Mouse (Mus musculus) embryo, embryonic 11.5 days (tissue): Measurements from ENCODE around the gene Dhps.
A peak's percentile ranks its signal among the peaks of the same experiment; 100 is the strongest.

Experiments
- DNase-seq: peaks from one replicate; pipeline ENCODE4 v3.0.0-alpha.2; 2012; ENCODE audit warnings: low read depth, low spot score

The Dhps gene

GRCm38 (mm10) chr8:85071514-85072281 is at the start of gene Dhps:
TSS of gene Dhps (plus strand) at chr8:85071757.
- DNase-seq, result peak; percentile 83

GRCm38 (mm10) chr8:85023846-85024245 is 47.7 kb upstream of the Dhps start:
- no peak for DNase-seq

DNA sequence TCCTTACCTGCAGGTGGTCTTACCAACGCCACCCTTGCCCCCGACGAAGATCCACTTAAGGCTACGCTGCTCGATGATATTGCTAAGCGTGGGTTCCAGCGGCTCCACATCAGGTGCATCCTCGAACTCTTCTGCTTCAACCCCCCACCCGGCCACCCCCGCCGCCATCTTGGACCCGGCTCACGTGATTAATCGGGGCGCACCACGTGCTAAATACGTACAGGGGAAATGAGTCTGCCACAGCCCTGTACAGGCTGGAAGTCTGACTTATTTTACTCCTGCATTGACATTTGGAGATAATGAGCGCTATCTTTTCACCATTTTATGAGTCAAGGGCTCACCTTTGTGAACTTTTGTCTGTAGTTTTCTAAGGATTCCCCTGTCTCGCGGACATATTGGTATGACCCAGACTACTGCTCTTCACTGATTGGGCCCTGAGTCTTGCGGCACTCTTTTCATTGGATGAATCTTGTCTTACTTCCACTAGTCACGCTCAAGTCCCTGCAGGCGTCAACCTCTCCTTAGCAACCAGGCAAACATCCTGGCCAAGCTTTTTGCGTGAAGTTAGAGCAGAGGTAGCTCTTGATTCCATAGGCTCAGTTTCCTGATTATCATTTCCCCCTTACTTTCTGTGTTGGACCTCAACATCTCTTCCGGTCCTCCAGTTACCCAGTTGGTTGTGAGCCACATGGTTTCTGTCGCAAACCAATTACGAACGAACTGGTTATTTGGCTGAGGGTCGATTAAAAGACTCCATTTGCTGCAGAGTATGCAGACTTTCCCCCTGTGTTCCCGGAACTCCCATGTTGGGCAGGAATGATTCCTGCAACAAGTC is 46.2 kb upstream of the Dhps start, which contains the start of gene Asna1:
Gene Asna1, minus strand, starts transcription at position 184 of the 835 bp plus-strand sequence.
- peak; percentile 81 for DNase-seq

GRCm38 (mm10) chr8:85026670-85027515 is 44.7 kb upstream of the Dhps start, which contains the start of gene Trir:
TSS of gene Trir (plus strand) at chr8:85026823.
- DNase-seq, result peak; percentile 91

DNA sequence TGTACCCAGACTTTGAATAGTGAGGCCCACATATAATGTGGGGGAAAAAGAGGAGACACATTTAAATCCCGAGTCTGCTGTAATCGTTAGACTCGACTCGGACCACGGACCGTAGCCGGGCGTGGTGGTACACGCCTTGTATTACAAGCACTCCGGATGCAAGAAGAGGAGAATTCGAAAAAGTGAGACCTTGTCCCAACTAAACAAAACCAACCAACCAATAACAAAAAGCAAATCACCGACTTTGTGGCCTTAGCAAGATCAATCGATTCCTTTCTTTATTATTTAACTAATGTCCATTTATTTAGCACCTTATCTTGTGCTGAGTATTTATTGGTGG is 44.1 kb upstream of the Dhps start:
- DNase-seq, result no peak

DNA sequence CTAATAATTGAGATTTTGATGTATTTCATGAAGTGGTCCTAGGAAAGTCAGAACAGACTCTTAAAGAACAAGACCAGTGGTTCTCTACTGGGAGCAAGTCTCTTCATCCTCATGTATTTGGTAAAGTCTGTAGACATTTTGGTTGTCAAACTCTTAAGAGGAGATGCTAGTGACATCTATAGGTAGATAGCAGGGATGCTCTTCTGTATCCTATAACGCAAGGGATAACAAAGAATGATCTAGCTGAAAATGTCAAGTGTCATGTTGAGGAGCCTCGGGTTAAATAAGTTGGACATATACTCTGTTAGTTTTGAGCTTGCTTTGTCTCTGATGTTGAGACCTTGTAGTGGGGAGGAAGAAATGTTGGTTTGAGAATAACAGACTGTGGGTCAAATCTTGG is 43.6 kb upstream of the Dhps start:
- no peak for DNase-seq

GRCm38 (mm10) chr8:85029271-85029670 is 42.3 kb upstream of the Dhps start:
- no peak for DNase-seq

GRCm38 (mm10) chr8:85032622-85033311 is 38.8 kb upstream of the Dhps start:
- no peak for DNase-seq

- DNase-seq, result no peak
These were observed 37.7 kb upstream of the Dhps start for GRCm38 (mm10) chr8:85033867-85034266.

DNA sequence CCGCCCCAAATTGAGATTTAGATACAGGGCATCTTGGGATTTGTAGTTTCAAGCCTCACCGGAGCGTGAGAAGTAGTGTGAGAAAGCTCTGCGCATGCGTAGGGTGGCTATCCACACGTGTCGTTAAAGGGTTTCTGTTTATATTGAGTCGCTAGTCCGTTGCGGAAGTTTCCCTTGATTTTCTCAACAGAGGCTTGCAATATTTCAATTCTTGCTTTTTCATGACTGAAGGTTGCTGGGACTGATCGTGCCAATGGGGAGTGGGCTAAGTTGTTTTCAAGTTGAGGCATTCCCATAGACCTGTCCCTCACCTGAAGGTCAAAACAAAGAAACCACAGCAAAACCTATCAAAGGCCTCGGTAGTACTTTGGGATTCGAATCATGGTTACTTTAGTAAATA is 36.8 kb upstream of the Dhps start:
- no peak for DNase-seq

- DNase-seq, result no peak
These were observed 36.3 kb upstream of the Dhps start for GRCm38 (mm10) chr8:85035165-85035727.

DNA sequence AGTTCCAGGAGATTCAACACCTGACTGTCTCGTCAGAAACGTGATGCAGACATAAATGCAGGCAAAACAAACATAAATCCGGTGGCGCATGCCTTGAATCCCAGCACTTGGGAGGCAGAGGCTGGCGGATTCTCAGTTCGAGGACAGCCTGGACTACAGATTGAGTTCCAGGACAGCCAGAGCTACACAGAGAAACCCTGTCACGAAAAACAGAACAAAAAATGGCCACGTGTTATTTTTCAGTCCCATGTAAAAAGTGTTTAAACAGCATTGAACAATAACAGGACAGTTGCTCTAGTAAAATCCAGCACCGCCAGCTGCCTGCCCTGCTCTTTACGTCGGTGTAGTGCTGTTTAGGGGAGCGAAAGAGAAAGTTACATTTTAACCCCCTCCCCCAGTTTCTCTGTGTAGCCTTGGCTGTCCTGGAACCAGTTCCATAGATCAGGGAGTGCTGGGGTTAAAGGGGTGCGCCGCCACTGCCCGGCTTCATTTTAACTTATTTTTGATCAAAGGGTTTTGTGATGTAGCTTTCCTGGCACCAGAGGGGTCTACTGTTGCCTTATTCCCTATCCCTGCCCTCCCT is 35.7 kb upstream of the Dhps start:
- DNase-seq, result no peak

DNA sequence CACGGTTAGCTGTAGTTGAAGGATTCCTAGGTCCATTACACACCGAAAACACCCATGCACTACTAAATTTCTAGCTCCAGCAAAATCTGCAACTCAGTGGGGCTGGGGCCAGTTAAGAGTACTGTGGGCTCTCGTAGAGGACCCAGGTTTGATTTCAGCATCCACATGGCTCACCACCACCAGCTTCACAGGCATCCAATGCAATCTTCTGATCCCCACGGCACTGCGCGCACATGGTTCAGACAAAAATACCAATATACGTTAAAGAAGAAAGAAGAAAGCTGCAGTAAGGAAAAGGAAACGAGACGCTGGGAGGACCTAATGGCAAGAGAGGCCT is 35.2 kb upstream of the Dhps start:
- DNase-seq, result no peak

DNA sequence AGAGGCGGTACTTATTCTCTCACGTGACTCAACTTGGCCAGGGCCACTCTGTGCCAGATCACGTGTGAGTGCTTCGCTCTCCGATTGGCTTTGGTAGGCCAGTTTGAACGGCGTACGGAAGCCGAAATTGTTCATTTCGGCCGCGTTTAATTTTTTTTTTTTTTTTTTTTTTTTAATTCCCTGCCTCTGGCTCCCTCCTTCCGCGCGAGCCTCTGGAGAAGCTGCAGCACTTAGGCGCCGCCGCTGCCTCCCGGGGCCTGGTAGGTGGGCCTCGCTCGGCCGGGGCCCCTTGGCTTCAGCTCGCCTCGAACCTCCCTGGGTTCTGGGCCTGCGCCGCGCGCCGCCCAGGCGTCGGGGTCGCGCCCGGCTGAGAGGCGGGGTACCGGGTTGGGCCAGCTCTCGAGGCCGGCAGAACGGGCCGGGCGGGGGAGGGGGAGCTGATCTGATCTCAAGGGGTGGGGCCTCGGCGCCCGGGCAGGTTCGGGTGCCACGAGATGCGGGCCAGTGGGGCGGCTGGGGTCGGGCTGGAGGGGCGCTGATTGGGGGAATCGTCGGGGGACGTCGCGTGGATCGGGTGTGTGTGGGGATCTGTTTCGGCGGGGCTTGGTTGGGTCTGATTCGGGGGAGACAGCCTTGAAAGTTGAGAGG is 34.7 kb upstream of the Dhps start, which contains the start of gene Tnpo2:
Gene Tnpo2, plus strand, starts transcription at position 198 of the 648 bp plus-strand sequence.
- peak; percentile 88 for DNase-seq

- DNase-seq, result no peak
These were observed 34.2 kb upstream of the Dhps start for GRCm38 (mm10) chr8:85037366-85037680.

DNA sequence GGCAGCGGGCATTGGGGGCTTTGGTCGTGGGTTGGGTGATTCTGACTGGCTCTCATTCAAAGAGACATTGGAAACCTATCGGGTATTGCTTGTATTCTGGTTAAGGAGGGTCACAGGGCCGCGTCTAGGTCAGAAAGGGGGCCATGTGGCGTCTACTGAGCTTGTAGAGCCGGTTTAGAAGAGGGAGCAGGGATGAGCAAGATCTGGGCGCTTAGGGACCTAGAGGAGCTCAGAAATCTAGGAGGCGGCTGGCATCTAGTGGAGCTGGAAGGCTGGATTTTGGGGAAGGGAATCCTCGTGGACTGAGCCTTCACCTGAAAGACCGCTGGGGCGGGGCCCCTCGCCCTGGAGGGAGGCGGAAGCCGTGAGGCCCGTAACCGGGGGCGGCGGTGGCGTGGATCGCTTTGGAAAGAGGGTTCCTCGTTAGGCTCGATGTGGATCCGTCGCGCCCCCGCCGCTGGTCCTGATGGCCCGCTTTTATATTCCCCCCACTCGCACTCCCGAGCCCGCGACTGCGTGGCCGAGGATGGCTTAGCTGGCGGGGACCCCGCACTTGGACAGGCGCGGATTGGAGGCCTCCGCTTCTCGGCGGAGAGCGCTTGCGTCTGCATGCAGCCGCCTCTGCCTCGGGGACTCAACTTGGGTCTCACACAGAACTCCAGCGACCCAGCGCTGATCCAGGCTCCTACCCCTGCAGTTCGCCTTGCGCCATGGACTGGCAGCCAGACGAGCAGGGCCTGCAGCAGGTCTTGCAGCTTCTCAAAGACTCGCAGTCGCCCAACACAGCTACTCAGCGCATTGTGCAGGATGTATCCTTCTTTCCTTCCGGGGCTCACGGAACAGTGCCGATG is 33.7 kb upstream of the Dhps start:
- no peak for DNase-seq

- no peak for DNase-seq
These were observed 27.9 kb upstream of the Dhps start for GRCm38 (mm10) chr8:85043619-85044018.

DNA sequence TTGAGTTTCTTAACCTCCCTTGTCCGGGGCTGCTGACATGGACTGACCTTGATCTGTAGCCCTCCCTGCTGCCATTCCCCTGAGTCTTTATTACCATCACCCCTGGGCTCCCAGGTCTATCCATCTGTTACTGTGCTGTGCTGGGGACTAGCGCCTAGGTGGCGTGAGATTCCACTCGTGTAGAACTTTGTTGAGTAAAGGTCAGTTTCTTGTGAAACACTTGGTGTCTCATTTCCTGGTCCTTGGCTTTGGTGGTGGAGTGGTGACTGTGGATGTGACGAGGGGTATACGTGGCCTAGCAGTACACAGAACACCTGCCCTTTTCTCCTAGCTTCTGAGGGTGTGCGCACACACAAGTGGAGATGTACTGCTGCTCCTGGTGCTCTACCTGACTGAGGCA is 14.2 kb upstream of the Dhps start:
- DNase-seq, result no peak

DNA sequence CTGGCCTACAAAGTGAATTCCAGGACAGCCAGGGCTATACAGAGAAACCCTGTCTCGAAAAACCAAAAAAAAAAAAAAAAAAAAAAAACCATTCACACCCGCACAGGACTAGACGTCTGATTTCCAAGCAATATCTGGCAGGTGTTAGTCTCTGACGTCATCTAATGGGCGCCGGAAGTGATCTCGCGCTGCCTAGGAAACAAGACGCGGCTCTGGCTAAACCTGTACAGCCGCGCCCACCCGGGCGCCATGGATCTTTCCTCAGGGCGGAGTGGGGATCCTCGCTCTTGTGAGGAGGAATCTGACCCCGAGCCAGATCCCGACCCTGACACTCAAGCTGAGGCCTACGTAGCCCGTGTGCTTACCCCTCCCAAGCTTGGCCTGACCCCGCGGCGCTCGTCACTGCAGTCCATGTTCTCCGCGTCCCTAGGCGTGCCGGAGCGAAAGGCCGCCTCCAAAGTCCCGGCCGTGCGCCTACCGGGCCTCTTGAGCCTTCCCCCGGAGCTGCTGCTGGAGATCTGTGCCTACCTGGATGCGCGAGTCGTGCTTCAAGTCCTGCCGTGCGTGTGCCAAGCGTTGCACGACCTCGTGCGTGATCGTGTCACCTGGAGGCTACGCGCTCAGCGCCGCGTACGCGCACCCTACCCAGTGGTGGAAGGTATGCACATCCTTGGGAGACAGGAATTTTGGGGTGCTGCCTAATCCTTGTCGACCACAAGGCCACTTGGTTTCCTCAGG is 11.5 kb upstream of the Dhps start, which contains the start of gene Fbxw9:
Gene Fbxw9, plus strand, starts transcription at position 177 of the 738 bp plus-strand sequence.
- peak; percentile 88 for DNase-seq
